Mouse (Mus musculus): ENCODE data around the gene Tatdn3. TPM values are rescaled to one million over a fixed set of nuclear protein-coding genes. Genes with fewer than 3 reads are reported as not detected.
A peak's percentile ranks its signal among the peaks of the same experiment; 100 is the strongest.

The Tatdn3 gene
- total and polyA plus RNA-seq, 2 experiments from 2014 or later: 14.8 to 15.6 TPM

GRCm38 (mm10) chr1:191083230-191083629 is 20.5 kb upstream of the Tatdn3 start:
- H3K27ac ChIP-seq: no peak overlapping the region
- ATAC-seq (no peak), DNase-seq (ENCODE audit: low spot score) (no peak)
- H3K27me3 ChIP-seq (ENCODE audit: insufficient read depth, low read length): no peaks in the 10 kb centered on the region
- H3K4me3 ChIP-seq (ENCODE audit: low read length): no peak overlapping the region
- no peaks in the 10 kb centered on the region for H3K9me3 ChIP-seq (ENCODE audit: low read length)
- H3K36me3 ChIP-seq (ENCODE audit: insufficient read depth, low read length): no peaks in the 10 kb centered on the region; the same call in 1 of the 2 replicates
- H3K4me1 ChIP-seq (ENCODE audit: insufficient read depth, low read length): no peaks in the 10 kb centered on the region
- 93% methylated on average over 8 of the region's 8 CpGs for WGBS
- no peak for TF ChIP-seq CTCF (IDR thresholded peaks at IDR 0.05; ENCODE audit: low read depth)
- H3K9ac ChIP-seq (replicated peaks; ENCODE audit: low read length): no peak overlapping the region
- no peak overlapping the region for H3K4me2 ChIP-seq (ENCODE audit: low read depth, low read length)

GRCm38 (mm10) chr1:191075199-191075883 is 12.6 kb upstream of the Tatdn3 start:
- WGBS: 62% methylated on average over 10 of the region's 10 CpGs
- ATAC-seq: no peak
- Histone ChIP-seq H3K27me3 (ENCODE audit: insufficient read depth, low read length) (no peaks in the 10 kb centered on the region), H3K4me3 (ENCODE audit: low read length) (no peak overlapping the region), H3K4me2 (ENCODE audit: low read depth, low read length) (no peak overlapping the region), H3K36me3 (ENCODE audit: insufficient read depth, low read length) (0 out of 2 replicates have a peak, but pooled peaks cover 6% of the 10 kb centered on the region), H3K9me3 (ENCODE audit: low read length) (no peaks in the 10 kb centered on the region), H3K9ac (replicated peaks; ENCODE audit: low read length) (no peak overlapping the region), H3K4me1 (ENCODE audit: insufficient read depth, low read length) (no peaks in the 10 kb centered on the region), H3K27ac (no peak overlapping the region)
- DNase-seq (ENCODE audit: low spot score): peak; percentile 82
- peak; percentile 81 for TF ChIP-seq CTCF (IDR thresholded peaks at IDR 0.05; ENCODE audit: low read depth)

GRCm38 (mm10) chr1:191073486-191073885 is 10.8 kb upstream of the Tatdn3 start:
- H3K36me3 ChIP-seq (ENCODE audit: insufficient read depth, low read length): 0 out of 2 replicates have a peak, but pooled peaks cover 6% of the 10 kb centered on the region
- H3K9ac ChIP-seq (replicated peaks; ENCODE audit: low read length): no peak overlapping the region
- DNase-seq (ENCODE audit: low spot score): no peak
- H3K9me3 ChIP-seq (ENCODE audit: low read length): no peaks in the 10 kb centered on the region
- H3K27me3 ChIP-seq (ENCODE audit: insufficient read depth, low read length): no peaks in the 10 kb centered on the region
- H3K27ac ChIP-seq: no peak overlapping the region
- WGBS: 93% methylated on average over 4 of the region's 4 CpGs
- no peaks in the 10 kb centered on the region for H3K4me1 ChIP-seq (ENCODE audit: insufficient read depth, low read length)
- no peak for TF ChIP-seq CTCF (IDR thresholded peaks at IDR 0.05; ENCODE audit: low read depth)
- no peak overlapping the region for H3K4me2 ChIP-seq (ENCODE audit: low read depth, low read length)
- ATAC-seq: no peak
- H3K4me3 ChIP-seq (ENCODE audit: low read length): no peak overlapping the region

- Histone ChIP-seq H3K4me2 (ENCODE audit: low read depth, low read length) (no peak overlapping the region), H3K4me1 (ENCODE audit: insufficient read depth, low read length) (no peaks in the 10 kb centered on the region), H3K9me3 (ENCODE audit: low read length) (no peaks in the 10 kb centered on the region), H3K9ac (replicated peaks; ENCODE audit: low read length) (no peak overlapping the region), H3K27ac (no peak overlapping the region), H3K27me3 (ENCODE audit: insufficient read depth, low read length) (no peaks in the 10 kb centered on the region), H3K36me3 (ENCODE audit: insufficient read depth, low read length) (0 out of 2 replicates have a peak, but pooled peaks cover 6% of the 10 kb centered on the region), H3K4me3 (ENCODE audit: low read length) (no peak overlapping the region)
- DNase-seq (ENCODE audit: low spot score) (peak; percentile 33), ATAC-seq (no peak)
- 51% methylated on average over 6 of the region's 6 CpGs for WGBS
- no peak for TF ChIP-seq CTCF (IDR thresholded peaks at IDR 0.05; ENCODE audit: low read depth)
These were observed 10.3 kb upstream of the Tatdn3 start for GRCm38 (mm10) chr1:191073001-191073400.

GRCm38 (mm10) chr1:191072329-191072913 is 9.7 kb upstream of the Tatdn3 start:
- no peak for TF ChIP-seq CTCF (IDR thresholded peaks at IDR 0.05; ENCODE audit: low read depth)
- no peak overlapping the region for H3K4me3 ChIP-seq (ENCODE audit: low read length)
- DNase-seq (ENCODE audit: low spot score) (no peak), ATAC-seq (no peak)
- H3K4me1 ChIP-seq (ENCODE audit: insufficient read depth, low read length): no peaks in the 10 kb centered on the region
- whole genome bisulfite sequencing: 87% methylated on average over 16 of the region's 16 CpGs
- no peaks in the 10 kb centered on the region for H3K9me3 ChIP-seq (ENCODE audit: low read length)
- H3K27me3 ChIP-seq (ENCODE audit: insufficient read depth, low read length): no peaks in the 10 kb centered on the region
- H3K4me2 ChIP-seq (ENCODE audit: low read depth, low read length): no peak overlapping the region
- H3K9ac ChIP-seq (replicated peaks; ENCODE audit: low read length): no peak overlapping the region
- H3K36me3 ChIP-seq (ENCODE audit: insufficient read depth, low read length): 0 out of 2 replicates have a peak, but pooled peaks cover 6% of the 10 kb centered on the region
- H3K27ac ChIP-seq: no peak overlapping the region

- H3K4me2 ChIP-seq (ENCODE audit: low read depth, low read length): no peak overlapping the region
- 0 out of 2 replicates have a peak, but pooled peaks cover 6% of the 10 kb centered on the region for H3K36me3 ChIP-seq (ENCODE audit: insufficient read depth, low read length)
- H3K4me3 ChIP-seq (ENCODE audit: low read length): no peak overlapping the region
- 89% methylated on average over 6 of the region's 6 CpGs for WGBS
- DNase-seq (ENCODE audit: low spot score) (no peak), ATAC-seq (no peak)
- H3K27me3 ChIP-seq (ENCODE audit: insufficient read depth, low read length): no peaks in the 10 kb centered on the region
- H3K9me3 ChIP-seq (ENCODE audit: low read length): no peaks in the 10 kb centered on the region
- no peak for TF ChIP-seq CTCF (IDR thresholded peaks at IDR 0.05; ENCODE audit: low read depth)
- no peaks in the 10 kb centered on the region for H3K4me1 ChIP-seq (ENCODE audit: insufficient read depth, low read length)
- no peak overlapping the region for H3K9ac ChIP-seq (replicated peaks; ENCODE audit: low read length)
- H3K27ac ChIP-seq: no peak overlapping the region
These were observed 8.9 kb upstream of the Tatdn3 start for GRCm38 (mm10) chr1:191071613-191072012.

- H3K9me3 ChIP-seq (ENCODE audit: low read length): no peaks in the 10 kb centered on the region
- H3K4me3 ChIP-seq (ENCODE audit: low read length): no peak overlapping the region
- H3K4me1 ChIP-seq (ENCODE audit: insufficient read depth, low read length): no peaks in the 10 kb centered on the region
- no peak overlapping the region for H3K27ac ChIP-seq
- DNase-seq (ENCODE audit: low spot score) (no peak), ATAC-seq (no peak)
- no peaks in the 10 kb centered on the region for H3K27me3 ChIP-seq (ENCODE audit: insufficient read depth, low read length)
- no peak overlapping the region for H3K9ac ChIP-seq (replicated peaks; ENCODE audit: low read length)
- H3K36me3 ChIP-seq (ENCODE audit: insufficient read depth, low read length): 0 out of 2 replicates have a peak, but pooled peaks cover 6% of the 10 kb centered on the region
- no peak for TF ChIP-seq CTCF (IDR thresholded peaks at IDR 0.05; ENCODE audit: low read depth)
- H3K4me2 ChIP-seq (ENCODE audit: low read depth, low read length): no peak overlapping the region
- 78% methylated on average over 4 of the region's 4 CpGs for WGBS
These were observed 7.5 kb upstream of the Tatdn3 start for GRCm38 (mm10) chr1:191070259-191070658.

Measured in hindbrain, postnatal 0 days (tissue).